Mouse (Mus musculus): Measurements from ENCODE around the gene Phlpp1. TPM values are rescaled to one million over a fixed set of nuclear protein-coding genes. Genes with fewer than 3 reads are reported as not detected.

The Phlpp1 gene
- polyA plus RNA-seq, 1 experiment from 2014 or later, result 10.7 TPM

DNA sequence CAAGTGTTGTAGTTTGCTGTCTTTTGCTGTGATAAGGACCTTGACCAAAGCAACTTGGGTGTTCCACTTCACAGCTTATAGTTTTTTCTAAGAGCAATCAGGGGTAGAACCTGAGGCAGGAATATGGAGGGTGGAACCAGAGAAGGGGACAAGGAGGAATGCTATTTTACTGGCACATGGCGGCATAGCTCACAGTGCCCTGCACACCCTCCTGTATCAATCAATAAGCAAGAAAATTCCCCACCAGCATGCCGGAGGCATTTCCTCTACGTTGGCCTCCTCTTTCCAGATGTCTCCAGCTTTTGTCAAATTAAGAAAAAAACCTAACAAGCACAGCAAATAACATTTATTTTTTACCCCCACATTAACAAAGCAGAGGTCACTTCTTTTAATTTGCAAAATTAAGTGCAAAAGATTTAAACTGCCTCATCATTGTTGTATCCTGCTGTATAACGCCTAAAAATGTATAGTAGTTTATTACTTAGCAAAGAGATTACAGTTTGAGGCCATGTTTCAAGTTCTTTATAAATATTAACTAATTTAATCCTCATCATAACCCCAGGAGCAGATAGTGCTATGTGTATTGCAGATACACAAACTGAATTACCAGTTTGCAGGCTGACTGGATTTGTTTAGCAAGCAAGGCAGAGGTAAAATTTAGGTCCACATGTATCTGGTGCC, 13.4 kb downstream of the Phlpp1 start:
- H3K27ac ChIP-seq (replicated peaks; ENCODE audit: low read depth, low read length), result no peak overlapping the region
- H3K9ac ChIP-seq (replicated peaks; ENCODE audit: low read length), result no peak overlapping the region
- no peaks in the 10 kb centered on the region for H3K9me3 ChIP-seq (ENCODE audit: control insufficient read depth, low read length)
- no peaks in the 10 kb centered on the region for H3K36me3 ChIP-seq (ENCODE audit: control insufficient read depth, insufficient read depth, low read length)
- no peak overlapping the region for H3K4me2 ChIP-seq (ENCODE audit: low read length)
- H3K4me3 ChIP-seq (replicated peaks; ENCODE audit: low read depth, low read length), result no peak overlapping the region
- H3K27me3 ChIP-seq (ENCODE audit: control insufficient read depth, insufficient read depth, low read length), result no peaks in the 10 kb centered on the region
- 0 out of 2 replicates have a peak, but pooled peaks cover 3% of the 10 kb centered on the region for H3K4me1 ChIP-seq (ENCODE audit: control insufficient read depth, insufficient read depth, low read length)
- ATAC-seq (ENCODE audit: low FRiP score, low TSS enrichment) (no peak), DNase-seq (no peak)
- 79% methylated on average over 4 of the region's 4 CpGs for WGBS

- WGBS, result 56% methylated on average over 2 of the region's 2 CpGs
These were observed 13.9 kb downstream of the Phlpp1 start for GRCm38 (mm10) chr1:106185461-106185924.

GRCm38 (mm10) chr1:106186062-106186461, 14.5 kb downstream of the Phlpp1 start:
- 70% methylated on average over 2 of the region's 2 CpGs for WGBS
- Histone ChIP-seq H3K9ac (replicated peaks; ENCODE audit: low read length) (no peak overlapping the region), H3K27me3 (ENCODE audit: control insufficient read depth, insufficient read depth, low read length) (no peaks in the 10 kb centered on the region), H3K27ac (replicated peaks; ENCODE audit: low read depth, low read length) (no peak overlapping the region), H3K9me3 (ENCODE audit: control insufficient read depth, low read length) (no peaks in the 10 kb centered on the region), H3K4me1 (ENCODE audit: control insufficient read depth, insufficient read depth, low read length) (0 out of 2 replicates have a peak, but pooled peaks cover 3% of the 10 kb centered on the region), H3K4me3 (replicated peaks; ENCODE audit: low read depth, low read length) (no peak overlapping the region), H3K4me2 (ENCODE audit: low read length) (no peak overlapping the region), H3K36me3 (ENCODE audit: control insufficient read depth, insufficient read depth, low read length) (no peaks in the 10 kb centered on the region)
- ATAC-seq (ENCODE audit: low FRiP score, low TSS enrichment), result no peak
- no peak for DNase-seq

More at GRCm38 (mm10) chr1:106185461-106185924, 13.9 kb downstream of the Phlpp1 start:
- Histone ChIP-seq H3K36me3 (ENCODE audit: control insufficient read depth, insufficient read depth, low read length) (no peaks in the 10 kb centered on the region), H3K27me3 (ENCODE audit: control insufficient read depth, insufficient read depth, low read length) (no peaks in the 10 kb centered on the region), H3K27ac (replicated peaks; ENCODE audit: low read depth, low read length) (no peak overlapping the region), H3K4me2 (ENCODE audit: low read length) (no peak overlapping the region), H3K4me3 (replicated peaks; ENCODE audit: low read depth, low read length) (no peak overlapping the region), H3K4me1 (ENCODE audit: control insufficient read depth, insufficient read depth, low read length) (0 out of 2 replicates have a peak, but pooled peaks cover 3% of the 10 kb centered on the region), H3K9ac (replicated peaks; ENCODE audit: low read length) (no peak overlapping the region), H3K9me3 (ENCODE audit: control insufficient read depth, low read length) (no peaks in the 10 kb centered on the region)
- DNase-seq, result no peak
- ATAC-seq (ENCODE audit: low FRiP score, low TSS enrichment), result no peak

- H3K4me3 ChIP-seq (replicated peaks; ENCODE audit: low read depth, low read length), result no peak overlapping the region
- no peaks in the 10 kb centered on the region for H3K36me3 ChIP-seq (ENCODE audit: control insufficient read depth, insufficient read depth, low read length)
- H3K9me3 ChIP-seq (ENCODE audit: control insufficient read depth, low read length), result no peaks in the 10 kb centered on the region
- no peak overlapping the region for H3K9ac ChIP-seq (replicated peaks; ENCODE audit: low read length)
- H3K4me2 ChIP-seq (ENCODE audit: low read length), result no peak overlapping the region
- no peak overlapping the region for H3K27ac ChIP-seq (replicated peaks; ENCODE audit: low read depth, low read length)
- 0 out of 2 replicates have a peak, but pooled peaks cover 3% of the 10 kb centered on the region for H3K4me1 ChIP-seq (ENCODE audit: control insufficient read depth, insufficient read depth, low read length)
- ATAC-seq (ENCODE audit: low FRiP score, low TSS enrichment), result no peak
- DNase-seq, result no peak
- no peaks in the 10 kb centered on the region for H3K27me3 ChIP-seq (ENCODE audit: control insufficient read depth, insufficient read depth, low read length)
These were observed 15.9 kb downstream of the Phlpp1 start for GRCm38 (mm10) chr1:106187480-106187879.

- no peak overlapping the region for H3K27ac ChIP-seq (replicated peaks; ENCODE audit: low read depth, low read length)
- H3K4me1 ChIP-seq (ENCODE audit: control insufficient read depth, insufficient read depth, low read length), result peaks cover 9% of the 10 kb centered on the region; the same call in 1 of the 2 replicates
- DNase-seq, result no peak
These were observed 17.2 kb downstream of the Phlpp1 start for GRCm38 (mm10) chr1:106188756-106189155.

DNA sequence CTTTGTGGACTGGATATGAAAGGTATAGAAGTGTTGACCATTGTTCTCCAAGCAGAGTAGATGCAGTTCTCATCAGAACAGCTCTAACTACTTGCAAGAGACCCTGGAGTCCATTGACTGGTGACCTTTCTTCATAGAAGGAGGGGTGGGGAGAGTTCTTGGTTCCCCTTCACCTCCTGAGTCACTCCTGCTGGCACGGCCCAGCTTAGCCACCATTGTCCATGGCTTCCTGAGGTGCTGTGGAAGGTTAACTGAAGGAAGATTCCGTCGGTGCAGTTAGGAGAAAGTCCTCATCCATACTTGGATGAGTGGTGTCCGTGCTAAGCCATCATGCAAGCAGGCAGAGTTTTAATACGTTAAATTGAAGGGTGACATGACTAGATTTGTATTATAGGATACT, 17.8 kb downstream of the Phlpp1 start:
- H3K4me1 ChIP-seq (ENCODE audit: control insufficient read depth, insufficient read depth, low read length), result peaks cover 9% of the 10 kb centered on the region; the same call in 1 of the 2 replicates
- no peak overlapping the region for H3K27ac ChIP-seq (replicated peaks; ENCODE audit: low read depth, low read length)
- no peak overlapping the region for H3K4me2 ChIP-seq (ENCODE audit: low read length)
- H3K4me3 ChIP-seq (replicated peaks; ENCODE audit: low read depth, low read length), result no peak overlapping the region
- no peaks in the 10 kb centered on the region for H3K9me3 ChIP-seq (ENCODE audit: control insufficient read depth, low read length)
- no peaks in the 10 kb centered on the region for H3K27me3 ChIP-seq (ENCODE audit: control insufficient read depth, insufficient read depth, low read length)
- ATAC-seq (ENCODE audit: low FRiP score, low TSS enrichment) (no peak), DNase-seq (no peak)
- WGBS, result 94% methylated on average over 5 of the region's 5 CpGs
- no peaks in the 10 kb centered on the region for H3K36me3 ChIP-seq (ENCODE audit: control insufficient read depth, insufficient read depth, low read length)
- no peak overlapping the region for H3K9ac ChIP-seq (replicated peaks; ENCODE audit: low read length)

More at GRCm38 (mm10) chr1:106188756-106189155, 17.2 kb downstream of the Phlpp1 start:
- H3K4me2 ChIP-seq (ENCODE audit: low read length), result no peak overlapping the region
- no peak overlapping the region for H3K4me3 ChIP-seq (replicated peaks; ENCODE audit: low read depth, low read length)
- no peaks in the 10 kb centered on the region for H3K36me3 ChIP-seq (ENCODE audit: control insufficient read depth, insufficient read depth, low read length)
- ATAC-seq (ENCODE audit: low FRiP score, low TSS enrichment), result no peak
- 97% methylated on average over 3 of the region's 3 CpGs for WGBS
- H3K9ac ChIP-seq (replicated peaks; ENCODE audit: low read length), result no peak overlapping the region
- no peaks in the 10 kb centered on the region for H3K27me3 ChIP-seq (ENCODE audit: control insufficient read depth, insufficient read depth, low read length)
- H3K9me3 ChIP-seq (ENCODE audit: control insufficient read depth, low read length), result no peaks in the 10 kb centered on the region

- ATAC-seq (ENCODE audit: low FRiP score, low TSS enrichment) (no peak), DNase-seq (no peak)
- no peak overlapping the region for H3K4me2 ChIP-seq (ENCODE audit: low read length)
- no peaks in the 10 kb centered on the region for H3K36me3 ChIP-seq (ENCODE audit: control insufficient read depth, insufficient read depth, low read length)
- no peak overlapping the region for H3K4me3 ChIP-seq (replicated peaks; ENCODE audit: low read depth, low read length)
- H3K9me3 ChIP-seq (ENCODE audit: control insufficient read depth, low read length), result no peaks in the 10 kb centered on the region
- no peaks in the 10 kb centered on the region for H3K27me3 ChIP-seq (ENCODE audit: control insufficient read depth, insufficient read depth, low read length)
- no peak overlapping the region for H3K9ac ChIP-seq (replicated peaks; ENCODE audit: low read length)
- no peak overlapping the region for H3K27ac ChIP-seq (replicated peaks; ENCODE audit: low read depth, low read length)
- WGBS, result 78% methylated on average over 3 of the region's 3 CpGs
- peaks cover 9% of the 10 kb centered on the region; the same call in 1 of the 2 replicates for H3K4me1 ChIP-seq (ENCODE audit: control insufficient read depth, insufficient read depth, low read length)
These were observed 19.1 kb downstream of the Phlpp1 start for GRCm38 (mm10) chr1:106190695-106191094.

DNA sequence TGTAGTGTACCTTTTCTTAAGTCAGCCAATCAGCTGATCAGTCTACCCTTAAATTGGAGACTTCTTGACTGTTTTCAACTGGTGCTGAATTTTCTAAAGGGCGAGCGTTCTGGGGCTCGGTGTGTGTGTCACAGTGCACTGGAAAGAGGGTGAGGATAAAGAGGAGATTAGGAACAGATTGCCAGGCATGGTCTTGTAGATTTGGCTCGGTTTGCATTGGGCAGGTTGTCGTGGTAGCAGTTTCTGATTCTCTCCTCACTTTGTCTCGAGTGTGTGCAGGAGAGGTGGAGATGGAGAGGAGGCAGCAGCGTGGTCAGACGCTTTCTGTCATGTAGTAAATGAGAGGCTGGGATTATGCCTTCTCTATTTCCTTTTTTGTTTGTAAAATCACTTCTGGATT, 20.3 kb downstream of the Phlpp1 start:
- no peak overlapping the region for H3K4me2 ChIP-seq (ENCODE audit: low read length)
- H3K4me3 ChIP-seq (replicated peaks; ENCODE audit: low read depth, low read length), result no peak overlapping the region
- H3K27ac ChIP-seq (replicated peaks; ENCODE audit: low read depth, low read length), result no peak overlapping the region
- no peak overlapping the region for H3K9ac ChIP-seq (replicated peaks; ENCODE audit: low read length)
- DNase-seq (no peak), ATAC-seq (ENCODE audit: low FRiP score, low TSS enrichment) (no peak)
- H3K4me1 ChIP-seq (ENCODE audit: control insufficient read depth, insufficient read depth, low read length), result peaks cover 9% of the 10 kb centered on the region; the same call in 1 of the 2 replicates
- H3K36me3 ChIP-seq (ENCODE audit: control insufficient read depth, insufficient read depth, low read length), result no peaks in the 10 kb centered on the region
- H3K27me3 ChIP-seq (ENCODE audit: control insufficient read depth, insufficient read depth, low read length), result no peaks in the 10 kb centered on the region
- H3K9me3 ChIP-seq (ENCODE audit: control insufficient read depth, low read length), result no peaks in the 10 kb centered on the region
- 28% methylated on average over 8 of the region's 8 CpGs for WGBS
